Mouse (Mus musculus) kidney, postnatal 25 days (tissue): ENCODE measurements around the gene Oser1.
"Not testable (repeated sequence)": the region's sequence is repeated elsewhere in the genome, so short reads cannot be mapped to it uniquely, and the experiment has no call there.

Experiments
- DNase-seq, 2 experiments: peaks; one replicate each; pipeline ENCODE4 v3.0.0; 2021; ENCODE audit warnings: mixed read lengths in 2 of 2

The Oser1 gene

DNA sequence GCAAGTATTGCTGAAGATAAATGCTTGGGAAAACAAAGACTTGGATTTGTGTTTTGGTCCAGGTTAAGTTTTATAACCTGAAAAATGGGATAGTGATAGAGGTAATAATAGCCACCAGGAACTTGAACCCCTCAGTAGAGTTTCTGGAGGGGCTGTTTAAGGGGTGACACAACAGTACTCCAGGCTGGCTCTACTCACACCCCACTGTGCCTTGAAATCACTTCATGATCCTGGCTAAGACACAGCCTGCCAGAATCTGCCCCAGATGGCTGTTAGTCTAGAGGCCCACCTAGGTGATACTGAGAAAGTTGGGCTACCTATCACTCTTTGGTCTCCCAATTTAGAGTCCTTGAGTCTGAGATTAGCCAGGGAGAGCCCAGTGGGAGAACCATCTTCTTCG is 15.0 kb upstream of the Oser1 start:
- no peak for DNase-seq

DNA sequence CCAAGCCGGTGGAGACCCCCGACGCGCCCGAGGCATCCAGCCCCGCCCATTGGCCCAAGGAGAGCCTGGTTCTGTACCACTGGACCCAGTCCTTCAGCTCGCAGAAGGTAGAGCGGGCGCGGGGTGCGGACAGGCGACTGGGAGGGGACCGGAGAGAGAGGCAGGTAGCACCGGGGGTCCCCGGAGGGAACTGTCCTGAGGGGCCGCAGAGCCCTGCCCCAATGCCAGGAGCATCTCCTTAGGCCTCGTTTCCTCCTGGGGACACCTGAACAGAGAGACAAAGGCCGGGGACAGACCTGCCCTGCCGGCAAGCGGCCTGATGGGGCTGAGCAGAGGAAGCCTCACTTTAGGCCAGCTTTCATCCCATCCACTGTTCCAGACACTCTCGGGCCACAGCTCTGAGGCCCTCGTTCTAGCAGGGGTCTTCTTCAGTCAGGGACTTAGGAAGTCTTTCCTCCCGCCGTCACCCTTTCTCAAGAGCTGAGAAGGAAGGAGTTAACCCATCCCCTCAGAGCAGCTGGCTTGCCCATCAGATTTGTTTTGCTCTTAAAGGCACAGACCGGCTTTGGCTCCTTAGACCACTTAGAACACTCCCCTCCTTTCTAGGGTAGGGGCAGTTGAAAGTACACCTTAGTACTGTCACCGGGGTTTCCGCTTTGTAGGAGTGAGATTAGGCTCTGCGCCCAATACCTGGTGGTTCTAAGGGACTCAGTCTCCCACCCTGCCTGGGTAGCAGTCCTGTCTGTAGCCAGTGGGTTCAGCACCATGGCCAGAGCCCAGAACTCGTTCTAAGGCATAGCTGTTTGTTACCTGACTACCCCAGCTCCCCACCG is 14.3 kb upstream of the Oser1 start:
- DNase-seq, result peak; percentile 50 to 59

DNA sequence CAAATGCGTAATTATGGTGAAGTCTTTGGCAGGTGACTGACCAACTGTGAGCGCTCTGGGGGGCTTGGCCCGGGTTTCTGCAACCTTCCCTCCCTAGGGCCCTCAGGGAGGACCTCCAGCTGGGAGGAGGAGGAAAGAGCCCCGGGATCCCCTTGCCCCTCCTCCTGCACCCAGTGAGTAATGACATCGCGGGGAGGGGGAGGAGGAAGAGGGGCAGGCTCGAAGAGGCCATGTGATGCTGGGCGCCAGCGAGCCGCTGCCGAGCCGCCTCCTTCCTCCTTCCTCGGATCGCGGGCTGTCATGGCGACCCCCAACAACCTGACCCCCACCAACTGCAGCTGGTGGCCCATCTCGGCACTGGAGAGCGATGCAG is 13.7 kb upstream of the Oser1 start, which contains the start of gene Gdap1l1:
TSS of gene Gdap1l1 (plus strand) at position 231 of the 373 bp plus-strand sequence.
- DNase-seq, result no peak

DNA sequence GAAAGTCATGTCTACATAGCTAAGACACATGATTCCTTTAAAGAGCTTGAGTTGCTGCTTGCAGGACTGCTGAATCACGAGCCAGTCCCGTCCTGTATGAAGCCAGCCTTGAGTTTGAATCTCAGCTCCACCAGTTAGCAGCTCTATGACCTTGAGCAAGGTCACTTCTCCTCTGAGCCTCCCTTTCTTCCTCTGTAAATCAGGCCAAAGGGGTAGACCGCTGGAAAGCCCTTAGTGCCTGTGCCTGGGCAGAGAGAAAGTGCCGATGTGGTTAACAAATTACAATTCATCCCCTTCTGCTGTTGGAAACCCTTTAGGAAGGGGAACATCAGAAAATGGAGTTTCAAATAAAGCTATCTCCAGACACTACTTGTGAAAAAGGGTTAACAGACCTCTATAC is 13.3 kb upstream of the Oser1 start:
- no peak for DNase-seq

DNA sequence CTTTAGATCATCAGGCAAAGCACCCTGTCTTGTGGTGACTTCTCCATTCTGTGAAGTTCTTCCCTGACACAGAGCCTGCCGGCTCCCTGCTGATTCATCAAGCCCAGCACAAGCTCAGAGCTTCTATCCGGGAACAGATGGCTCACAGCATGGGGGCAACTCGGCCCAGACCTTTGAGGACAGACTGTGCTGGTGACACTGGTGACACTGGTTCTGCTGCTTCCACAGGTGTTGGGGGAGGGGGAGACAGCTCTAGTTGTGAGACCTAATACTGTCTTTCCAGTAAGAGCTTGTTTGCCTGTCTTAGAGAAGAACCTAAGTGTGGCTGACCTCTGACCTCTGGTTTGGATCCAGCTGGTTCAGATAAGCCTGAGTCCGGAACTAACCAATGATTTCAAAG is 9.5 kb upstream of the Oser1 start:
- no peak for DNase-seq

DNA sequence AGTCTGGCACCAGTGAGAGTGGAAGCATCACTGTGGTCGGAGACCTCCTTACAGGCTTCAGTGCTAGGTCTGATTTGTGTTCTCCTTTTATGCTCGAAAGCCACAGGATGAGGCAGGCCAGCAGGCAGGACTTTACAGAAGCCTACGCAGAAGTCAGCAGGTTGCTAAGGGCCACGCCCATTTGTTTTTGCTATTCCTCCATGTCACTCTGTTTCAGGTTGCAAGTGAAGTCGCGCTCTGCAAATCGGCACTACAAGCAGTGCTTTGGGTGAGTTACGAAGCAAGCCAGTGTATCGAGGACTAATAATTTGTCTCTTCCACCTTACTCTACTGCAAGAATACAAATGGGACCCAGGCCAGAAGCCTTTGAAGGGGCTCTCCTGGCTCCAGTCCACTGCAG is 6.8 kb upstream of the Oser1 start:
- no peak for DNase-seq

DNA sequence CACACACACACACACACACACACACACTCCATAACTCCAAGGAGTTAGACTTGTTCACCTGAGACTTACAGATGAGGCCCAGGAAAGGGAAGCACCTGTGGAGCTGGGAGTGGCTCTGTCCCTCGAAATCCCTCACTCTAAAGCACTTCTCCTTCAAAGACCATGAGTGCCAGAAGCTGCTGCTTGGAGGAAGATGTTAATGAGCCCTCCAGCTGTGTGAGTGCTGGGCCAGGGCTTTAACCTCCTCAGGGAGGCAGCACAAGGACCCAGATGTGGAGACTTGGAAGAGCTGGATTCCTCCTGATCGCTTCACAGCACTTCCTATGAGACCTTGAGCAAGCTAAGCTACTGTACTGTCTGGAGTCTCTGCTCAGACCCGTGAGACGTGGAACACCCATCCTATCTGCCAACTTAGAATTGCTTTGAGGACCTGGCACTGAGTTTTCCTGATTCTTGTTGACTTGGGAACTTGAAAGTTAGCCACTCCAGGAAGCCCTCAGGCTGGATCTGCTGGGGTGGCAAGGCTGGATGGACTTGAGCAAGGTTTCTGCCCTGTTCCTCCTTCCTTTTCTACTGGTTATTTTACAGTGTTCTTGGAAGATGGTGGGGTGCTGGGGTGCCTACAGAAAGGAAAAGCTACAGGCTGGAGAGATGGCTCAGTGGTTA is 4.0 kb upstream of the Oser1 start:
- DNase-seq, result no peak

GRCm38 (mm10) chr2:163422895-163423660 is 1.4 kb downstream of the Oser1 start:
- peak; percentile 50 to 75 for DNase-seq

- DNase-seq, result no peak
Measured at GRCm38 (mm10) chr2:163420366-163420886, 4.1 kb downstream of the Oser1 start.

GRCm38 (mm10) chr2:163419346-163420045 is 5.0 kb downstream of the Oser1 start:
- DNase-seq, result peak; percentile 98 to 99

DNA sequence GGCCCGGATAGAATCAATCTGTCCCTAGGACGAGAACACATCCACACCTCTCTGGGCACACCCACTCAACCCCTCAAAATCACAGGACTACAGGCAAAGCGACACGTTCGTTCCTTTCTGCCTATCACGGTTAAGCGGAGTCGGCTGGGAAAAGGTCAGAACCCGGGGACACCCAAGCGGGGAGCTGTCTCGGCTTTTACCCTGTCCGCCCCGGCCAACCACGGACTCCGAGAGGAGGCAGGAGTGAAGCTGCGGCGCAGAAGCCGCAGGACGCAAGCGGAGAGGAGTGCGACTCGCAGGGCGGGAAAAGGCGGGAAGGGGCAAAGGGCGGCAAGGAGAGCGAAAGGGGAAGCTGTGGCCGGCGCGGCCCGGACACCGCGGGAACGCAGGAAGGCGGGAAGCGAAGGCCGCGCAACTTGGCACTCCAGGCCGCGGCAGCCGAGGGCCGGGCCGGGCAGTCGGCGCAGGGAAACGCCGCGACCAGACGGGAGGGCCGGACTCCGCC is 5.6 kb downstream of the Oser1 start:
- peak; percentile 60 to 85 for DNase-seq

- no peak for DNase-seq
Measured at GRCm38 (mm10) chr2:163417830-163418229, 6.7 kb downstream of the Oser1 start.

GRCm38 (mm10) chr2:163417026-163417425 is 7.5 kb downstream of the Oser1 start:
- no peak for DNase-seq

DNA sequence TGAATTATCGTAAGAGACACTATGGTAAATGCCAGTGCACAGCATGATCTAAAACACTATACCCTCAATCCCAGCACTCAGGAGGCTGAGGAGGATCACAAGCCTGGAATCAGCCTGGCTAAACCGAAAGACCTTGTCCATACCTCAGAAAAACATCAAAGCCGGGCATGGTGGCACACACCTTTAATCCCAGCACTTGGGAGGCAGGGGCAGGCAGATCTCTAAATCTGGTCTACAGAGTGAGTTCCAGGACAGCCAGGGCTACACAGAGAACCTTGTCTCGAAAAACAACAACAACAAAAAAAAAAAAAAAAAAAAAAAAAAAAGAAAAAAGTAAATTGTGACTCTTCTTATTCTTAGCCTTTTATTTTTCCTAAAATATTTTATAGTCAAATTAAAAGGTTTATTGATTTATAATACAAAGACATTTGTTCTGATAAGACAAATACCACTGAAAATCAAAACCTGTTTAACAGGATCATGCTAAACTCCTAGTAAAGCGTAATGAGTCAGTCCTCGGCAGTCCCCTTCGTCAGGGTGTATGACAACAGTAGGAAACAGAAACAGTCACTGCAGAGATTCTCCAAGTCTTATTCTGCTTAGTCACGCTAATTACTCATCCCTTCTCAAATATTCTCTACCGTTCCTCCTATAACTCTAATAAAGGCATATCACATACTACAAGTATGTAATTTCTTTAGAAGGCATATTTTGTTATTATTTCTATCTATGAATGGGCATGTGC is 11.5 kb downstream of the Oser1 start:
- DNase-seq, result no peak

GRCm38 (mm10) chr2:163412419-163412818 is 12.1 kb downstream of the Oser1 start:
- no peak for DNase-seq

DNA sequence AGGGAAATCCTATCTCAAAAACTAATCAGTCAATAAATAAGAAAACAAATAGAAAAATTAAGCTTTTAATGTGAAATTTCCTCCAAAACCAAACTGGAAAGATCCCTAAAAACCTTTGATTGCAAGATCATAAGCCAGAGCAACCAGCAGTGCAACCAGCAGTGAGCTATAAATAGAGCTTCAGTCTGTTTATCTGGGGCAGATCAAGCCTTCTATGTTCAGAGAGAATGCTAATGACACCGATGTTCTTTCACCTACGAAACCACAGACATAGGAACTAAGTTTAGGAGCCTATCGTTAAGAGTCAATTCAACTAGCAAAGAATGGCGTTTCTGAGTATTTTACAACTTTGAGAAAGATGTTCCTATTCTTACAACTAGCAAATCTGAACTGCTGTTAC is 12.7 kb downstream of the Oser1 start:
- no peak for DNase-seq

DNA sequence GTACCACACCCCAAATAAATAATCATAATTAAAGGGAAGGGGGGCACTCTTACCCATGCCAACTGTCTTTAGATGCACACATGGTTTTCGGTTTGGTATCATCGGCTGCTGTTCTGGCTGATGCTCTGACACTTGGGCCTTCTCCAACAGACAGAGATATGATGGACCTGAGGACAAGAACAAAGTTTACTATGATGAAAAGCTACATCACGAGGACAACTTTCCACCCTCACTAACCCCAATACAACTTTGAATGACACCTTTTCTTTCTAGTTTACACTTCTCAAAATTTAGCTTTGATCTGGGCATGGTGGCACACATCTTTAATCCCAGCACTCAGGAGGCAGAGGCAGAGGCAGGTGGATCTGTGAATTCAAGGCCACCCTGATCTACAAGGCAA is 13.2 kb downstream of the Oser1 start:
- not testable (repeated sequence) for DNase-seq

GRCm38 (mm10) chr2:163410211-163410610 is 14.3 kb downstream of the Oser1 start:
- DNase-seq, result no peak

- DNase-seq, result peak in 1 of 2 experiments; percentile 36
Measured at GRCm38 (mm10) chr2:163404037-163404815, 20.3 kb downstream of the Oser1 start.

DNA sequence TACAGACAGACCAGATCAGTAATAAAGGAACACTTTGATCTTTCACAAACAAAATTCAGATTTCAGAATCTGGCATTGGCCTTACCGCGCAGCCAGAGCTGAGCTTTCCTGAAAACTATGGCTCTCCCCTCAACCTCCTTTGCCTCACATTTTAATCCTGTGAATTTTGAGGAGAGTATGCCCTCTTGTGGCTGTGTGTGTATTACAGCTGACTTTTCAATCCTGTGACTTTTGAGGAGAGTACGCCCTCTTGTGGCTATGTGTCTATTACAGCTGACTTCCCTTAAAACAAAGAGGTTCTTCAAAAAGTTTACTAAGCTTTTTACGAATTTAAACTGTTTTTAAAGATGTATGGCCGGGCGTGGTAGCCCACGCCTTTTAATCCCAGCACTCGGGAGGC is 23.3 kb downstream of the Oser1 start:
- DNase-seq, result peak; percentile 59 to 85

- no peak for DNase-seq
Measured at GRCm38 (mm10) chr2:163399222-163399621, 25.3 kb downstream of the Oser1 start.
